Mouse (Mus musculus) G1E-ER4 (cell line): ENCODE measurements around the gene Polr1d. TPM values are rescaled to one million over a fixed set of nuclear protein-coding genes. Genes with fewer than 3 reads are reported as not detected.

ENCODE experiments used
- GATA1 ChIP-seq: IDR thresholded peaks from one replicate; pipeline ENCODE4 v1.8.0; 2012; ENCODE audit warnings: low read length, inconsistent platforms
- polyA plus RNA-seq: library from polyadenylated mRNA; stranded (reverse); fragments of >175 nt; gene quantifications from 2 replicates; pipeline ENCODE4 v1.2.3, GENCODE M21; 2012

The Polr1d gene
- polyA plus RNA-seq, 1 experiment, result 160 TPM

DNA sequence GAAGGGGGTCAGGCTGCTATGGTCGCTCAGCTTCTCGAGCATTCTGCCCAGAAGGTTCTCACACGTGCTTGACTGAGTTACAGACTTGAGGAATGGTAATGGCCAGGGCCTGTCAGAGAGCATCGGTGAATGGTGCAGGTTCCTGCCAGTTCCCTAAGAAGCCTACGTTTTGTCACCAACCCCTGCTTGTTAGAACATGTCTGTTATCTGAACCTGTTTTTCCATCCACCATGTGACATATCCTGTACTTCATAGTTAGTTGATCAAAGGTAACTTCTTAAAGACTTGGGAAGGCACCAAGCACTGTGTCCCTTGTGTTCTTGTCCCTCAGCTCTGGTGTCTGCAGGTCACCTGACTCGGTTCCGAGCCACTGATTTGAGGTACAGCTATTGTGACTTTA lies 21.8 kb downstream of the Polr1d start:
- no peak for TF ChIP-seq GATA1

DNA sequence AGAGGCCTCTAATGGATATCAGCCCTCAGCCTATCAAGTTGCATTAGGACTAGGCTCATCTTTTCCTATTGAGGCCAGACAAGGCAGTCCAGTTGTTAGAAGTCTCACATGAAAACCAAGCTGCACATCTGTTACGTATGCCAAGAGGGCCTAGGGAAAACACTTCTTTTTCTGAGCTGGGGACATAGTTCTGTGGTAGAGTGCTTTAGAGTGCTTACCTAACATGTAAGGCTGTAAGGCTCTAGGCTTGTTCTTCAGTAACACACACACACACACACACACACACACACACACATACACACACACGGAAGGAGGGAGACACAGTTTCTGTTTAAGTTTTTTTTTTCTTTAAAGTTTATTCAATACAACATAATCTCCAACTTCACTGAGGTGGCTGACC lies 23.3 kb downstream of the Polr1d start:
- TF ChIP-seq GATA1, result no peak

DNA sequence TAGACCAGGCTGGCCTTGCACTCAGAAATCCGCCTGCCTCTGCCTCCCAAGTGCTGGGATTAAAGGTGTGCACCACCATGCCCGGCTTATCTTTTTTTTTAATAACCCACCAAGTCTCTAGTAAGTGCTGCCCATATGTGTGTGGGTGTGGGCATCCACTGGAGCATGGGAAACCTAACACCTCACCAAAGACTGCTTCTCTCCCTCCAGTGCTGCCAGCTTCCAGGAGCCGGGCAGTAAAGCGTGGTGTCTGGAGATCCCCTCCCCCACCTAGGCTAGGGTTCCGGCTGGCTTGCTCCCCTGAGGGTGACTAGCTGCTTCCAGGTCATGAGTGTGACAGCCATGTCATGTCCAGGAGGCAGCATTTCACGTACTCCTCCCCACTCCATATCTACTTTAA lies 25.4 kb downstream of the Polr1d start:
- TF ChIP-seq GATA1, result no peak

DNA sequence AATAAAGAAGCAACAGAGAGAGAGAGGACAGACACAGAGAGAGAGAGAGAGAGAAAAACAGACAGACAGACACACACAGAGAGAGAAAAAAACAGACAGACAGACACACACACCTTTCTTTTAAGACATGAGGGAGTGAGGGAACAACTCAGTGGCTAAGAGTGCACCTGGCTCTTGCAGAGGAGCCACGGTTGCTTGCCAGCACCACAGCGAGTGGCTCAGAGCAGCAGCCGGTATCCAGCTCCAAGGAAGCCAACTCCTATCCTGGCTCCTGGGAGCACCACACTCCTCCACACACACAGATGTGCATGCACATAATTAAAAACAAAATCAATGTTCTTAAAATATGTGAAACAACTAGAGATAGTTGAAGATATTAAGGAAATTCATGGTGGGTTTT lies 30.4 kb downstream of the Polr1d start:
- no peak for TF ChIP-seq GATA1

DNA sequence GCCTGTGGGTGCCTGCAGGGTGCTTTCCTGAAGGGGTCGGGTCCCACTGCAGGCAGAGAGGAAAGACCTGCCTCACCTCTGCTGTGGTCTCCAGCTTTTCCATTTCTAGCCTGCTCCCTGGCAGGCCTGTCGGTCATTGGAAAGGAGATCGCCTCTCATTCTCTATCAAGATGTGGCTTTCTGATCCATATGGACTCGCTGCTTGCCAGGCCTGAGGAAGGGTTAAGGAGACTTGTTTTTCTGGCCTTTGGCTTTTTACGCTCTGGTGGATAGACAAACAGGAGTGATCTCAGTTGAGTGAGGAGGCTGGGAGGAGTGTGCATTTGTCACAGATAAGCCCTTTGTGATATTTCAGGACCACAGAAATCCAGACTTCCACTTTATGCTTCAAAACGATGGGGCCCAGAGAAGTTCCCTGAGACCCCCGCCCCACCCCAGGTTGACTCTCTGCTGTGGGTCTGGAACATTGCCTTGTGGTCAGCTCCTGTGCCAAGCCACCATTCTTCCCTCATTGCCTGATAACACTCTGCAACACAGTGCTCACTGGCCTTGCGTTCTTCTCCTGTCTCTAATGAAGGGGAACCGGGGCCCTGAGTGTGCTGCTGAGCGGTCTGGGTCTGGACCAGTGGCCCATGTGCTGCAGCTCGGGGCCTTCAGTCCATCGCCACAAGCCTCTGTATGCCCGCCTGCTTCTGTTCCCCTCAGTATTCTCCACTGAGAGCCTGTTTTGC lies 32.2 kb downstream of the Polr1d start:
- TF ChIP-seq GATA1, result no peak

DNA sequence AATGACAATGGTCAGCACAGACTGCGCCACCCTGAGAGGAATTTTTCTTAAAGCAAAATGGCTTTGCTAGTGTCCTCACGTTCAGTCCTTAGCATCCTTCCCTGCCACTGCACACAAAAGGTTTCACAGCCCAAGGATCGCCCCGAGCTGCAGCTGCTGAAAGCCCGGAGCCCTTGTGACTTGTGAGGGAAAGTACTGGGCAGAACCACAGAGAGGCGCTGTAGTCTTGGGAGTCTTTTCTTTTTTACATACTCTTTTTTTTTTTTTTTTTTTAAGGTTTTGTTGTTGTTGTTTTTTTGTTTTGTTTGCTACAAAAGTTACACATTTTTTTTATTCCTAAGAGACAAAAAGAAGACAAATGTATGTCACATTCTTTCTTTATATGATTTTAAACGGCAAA lies 37.9 kb downstream of the Polr1d start:
- no peak for TF ChIP-seq GATA1

DNA sequence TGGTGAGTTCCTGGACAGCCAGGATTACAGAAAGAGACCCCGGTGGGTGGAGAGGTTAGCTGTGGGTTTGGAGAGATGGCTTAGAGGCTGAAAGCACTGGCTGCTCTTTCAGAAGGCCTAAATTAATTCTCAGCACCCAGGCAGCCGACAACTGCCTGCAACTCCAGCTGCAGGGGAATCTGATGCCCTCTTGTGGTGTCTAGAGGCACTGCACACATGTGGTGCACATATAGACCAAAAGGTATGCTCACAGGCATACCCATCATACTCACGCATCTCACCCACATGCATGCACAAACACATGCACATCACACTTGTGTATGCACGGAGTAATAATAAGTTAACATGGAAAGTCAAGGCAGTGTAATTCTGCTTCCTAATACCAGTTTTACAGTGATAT lies 38.8 kb downstream of the Polr1d start:
- TF ChIP-seq GATA1, result no peak

DNA sequence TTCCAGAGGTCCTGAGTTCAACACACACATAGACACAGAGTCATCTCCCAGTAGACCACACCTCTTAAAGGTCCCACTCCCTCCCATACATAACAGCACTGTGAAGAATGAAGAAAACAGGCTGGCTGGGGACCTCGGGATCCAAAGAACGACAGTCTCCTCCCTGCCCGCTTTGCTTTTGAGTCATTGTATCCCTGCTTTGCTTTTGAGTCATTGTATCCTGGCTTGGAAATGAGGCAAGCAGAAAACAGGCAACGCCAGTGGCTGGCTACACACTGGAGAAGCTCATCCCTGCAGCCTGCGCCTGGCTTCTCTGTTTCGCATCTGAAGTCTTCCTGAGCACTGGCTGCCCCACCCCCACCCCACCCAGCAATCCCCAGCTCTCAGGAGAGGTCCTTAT lies 40.2 kb downstream of the Polr1d start:
- no peak for TF ChIP-seq GATA1

DNA sequence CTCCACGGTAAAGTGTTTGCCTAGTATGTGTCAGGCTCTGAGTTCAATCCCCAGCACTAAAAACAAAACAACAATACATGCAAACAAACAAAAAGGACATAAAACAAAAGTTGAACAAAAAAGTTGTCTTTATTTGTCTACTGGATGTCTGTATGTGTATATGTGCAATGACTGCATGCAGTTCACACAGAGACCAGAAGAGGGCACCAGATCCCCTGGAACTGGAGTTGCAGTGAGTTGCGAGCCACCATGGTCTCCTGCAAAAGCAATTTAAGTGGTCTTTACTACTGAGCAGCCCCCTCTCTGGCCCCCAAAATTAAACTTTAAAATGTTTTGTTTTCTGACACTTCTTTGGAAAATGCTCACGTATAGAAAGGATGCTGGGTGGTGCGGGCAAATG lies 44.3 kb downstream of the Polr1d start:
- no peak for TF ChIP-seq GATA1

DNA sequence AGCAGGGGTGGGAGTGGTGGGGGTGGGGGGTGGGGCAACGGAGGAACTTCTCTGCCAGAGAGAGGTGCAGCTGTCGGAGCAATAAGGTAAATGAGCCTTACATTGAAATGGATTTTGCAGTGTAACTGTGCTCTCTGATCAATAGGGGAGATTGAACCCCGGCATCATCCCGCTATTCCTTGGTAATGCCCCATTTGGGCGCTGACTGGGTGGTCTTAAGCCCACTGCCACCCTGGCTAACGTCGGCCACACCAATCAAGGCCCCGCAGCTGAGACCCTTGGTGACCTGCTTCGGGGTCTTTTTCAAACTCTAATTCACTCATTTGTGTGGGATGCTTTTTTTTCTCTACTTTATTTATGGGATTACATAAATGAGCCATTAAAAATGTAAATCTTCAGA lies 47.9 kb downstream of the Polr1d start:
- TF ChIP-seq GATA1, result no peak

DNA sequence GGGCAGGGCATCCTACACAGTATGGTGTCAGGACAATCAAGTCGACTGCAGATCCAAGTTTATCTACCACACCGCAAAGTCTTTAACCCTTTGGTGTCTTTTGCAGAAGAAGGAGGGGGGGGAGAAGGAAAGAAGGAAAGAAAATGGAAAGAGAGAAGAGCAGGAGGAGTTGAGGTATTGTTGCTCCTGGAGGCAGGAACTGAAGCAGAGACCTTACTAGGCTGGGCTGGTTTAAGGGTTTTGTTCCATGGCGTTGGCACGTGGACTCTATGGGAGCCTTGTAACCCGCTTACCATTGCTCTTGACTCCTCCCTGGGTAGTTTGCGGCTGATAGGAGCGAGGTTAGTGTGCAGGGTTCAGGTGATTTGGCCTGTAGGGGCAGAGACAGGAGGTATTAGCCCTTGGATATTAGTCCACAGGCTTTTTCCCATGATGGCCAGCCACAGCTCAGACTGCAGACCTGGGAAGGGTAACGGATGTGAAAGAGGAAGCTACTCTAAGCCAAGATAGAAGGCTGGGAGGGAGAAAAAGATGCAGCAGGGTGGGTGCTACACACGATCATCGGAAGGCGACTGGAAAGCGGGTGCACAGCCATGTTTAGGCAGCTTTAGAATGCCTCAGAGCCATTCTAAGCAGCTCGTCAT lies 48.8 kb downstream of the Polr1d start:
- TF ChIP-seq GATA1, result no peak

DNA sequence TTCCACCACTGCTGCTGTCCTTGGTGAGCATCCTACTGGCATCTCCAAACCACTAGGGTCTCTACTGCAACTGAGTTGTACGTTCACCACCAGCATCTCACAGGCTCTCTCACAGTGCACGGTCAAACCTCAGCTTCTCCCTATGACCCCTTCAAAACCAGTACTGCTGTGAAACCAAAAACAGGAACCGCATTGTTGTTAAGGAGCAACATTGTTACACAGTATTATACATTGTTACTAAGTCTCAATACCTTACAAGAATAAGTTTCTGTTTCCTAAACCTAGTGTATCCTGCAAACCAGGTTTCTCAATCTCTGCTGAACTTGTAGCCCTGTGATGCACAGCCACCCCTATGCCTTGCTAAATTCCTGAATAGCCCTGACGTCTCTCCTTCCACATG lies 51.0 kb downstream of the Polr1d start:
- no peak for TF ChIP-seq GATA1

DNA sequence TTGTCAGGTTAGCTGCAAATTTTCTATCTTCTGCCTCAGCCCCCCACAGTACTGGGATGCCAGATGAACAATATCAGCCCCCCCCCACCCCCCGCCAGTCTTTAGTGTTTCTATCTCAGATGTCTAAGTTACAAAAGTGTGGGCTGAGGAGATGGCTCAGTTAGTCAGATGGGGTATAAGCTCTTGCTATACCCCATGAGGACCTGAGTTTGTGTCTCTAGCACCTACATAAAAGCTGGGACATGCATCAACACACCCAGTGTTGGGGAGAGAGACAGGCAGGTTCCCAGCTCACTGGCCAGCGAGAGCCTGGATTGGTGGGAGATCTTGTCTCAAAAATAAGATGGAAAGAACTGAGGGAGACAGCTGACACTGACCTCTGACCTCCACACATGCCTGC lies 52.6 kb downstream of the Polr1d start:
- no peak for TF ChIP-seq GATA1

DNA sequence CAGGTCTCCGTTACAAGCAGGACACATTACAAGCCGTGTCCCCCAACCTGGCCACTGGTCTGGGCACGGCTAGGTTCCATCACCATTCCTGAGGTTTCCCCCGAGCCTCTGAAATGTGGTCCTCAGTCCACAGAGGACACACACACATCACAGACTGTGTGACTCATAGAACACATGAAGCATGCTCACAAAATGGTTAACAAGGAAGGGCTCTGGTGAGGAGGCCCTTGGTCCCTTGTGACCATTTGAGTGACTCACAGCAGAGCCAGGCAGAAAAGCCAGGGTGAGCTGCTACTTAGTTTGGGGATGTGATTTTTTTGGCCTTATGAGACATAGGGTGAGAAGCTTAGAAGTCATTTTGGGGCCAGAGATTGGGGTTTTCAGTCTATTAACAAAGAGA lies 55.1 kb downstream of the Polr1d start:
- TF ChIP-seq GATA1, result no peak

DNA sequence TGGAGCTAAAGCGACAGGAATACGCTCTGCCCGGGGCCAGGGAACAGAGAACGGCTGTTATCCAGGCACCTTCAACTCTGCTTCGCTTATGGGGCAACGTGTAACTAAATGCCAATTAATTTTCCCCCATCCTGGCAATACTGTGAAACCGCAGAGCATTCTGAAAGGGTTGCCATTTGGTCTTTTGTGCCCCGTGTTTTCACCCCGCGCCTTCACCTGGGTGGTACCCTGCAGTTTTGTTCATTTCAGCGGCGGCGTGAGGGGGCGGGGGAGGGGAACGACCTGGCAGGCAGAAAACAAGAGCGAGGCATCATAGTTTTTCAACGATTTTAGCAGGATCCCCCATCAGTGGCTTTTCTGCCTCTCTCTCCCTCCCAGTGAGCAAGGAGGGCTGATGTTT lies 56.8 kb downstream of the Polr1d start:
- TF ChIP-seq GATA1, result no peak

DNA sequence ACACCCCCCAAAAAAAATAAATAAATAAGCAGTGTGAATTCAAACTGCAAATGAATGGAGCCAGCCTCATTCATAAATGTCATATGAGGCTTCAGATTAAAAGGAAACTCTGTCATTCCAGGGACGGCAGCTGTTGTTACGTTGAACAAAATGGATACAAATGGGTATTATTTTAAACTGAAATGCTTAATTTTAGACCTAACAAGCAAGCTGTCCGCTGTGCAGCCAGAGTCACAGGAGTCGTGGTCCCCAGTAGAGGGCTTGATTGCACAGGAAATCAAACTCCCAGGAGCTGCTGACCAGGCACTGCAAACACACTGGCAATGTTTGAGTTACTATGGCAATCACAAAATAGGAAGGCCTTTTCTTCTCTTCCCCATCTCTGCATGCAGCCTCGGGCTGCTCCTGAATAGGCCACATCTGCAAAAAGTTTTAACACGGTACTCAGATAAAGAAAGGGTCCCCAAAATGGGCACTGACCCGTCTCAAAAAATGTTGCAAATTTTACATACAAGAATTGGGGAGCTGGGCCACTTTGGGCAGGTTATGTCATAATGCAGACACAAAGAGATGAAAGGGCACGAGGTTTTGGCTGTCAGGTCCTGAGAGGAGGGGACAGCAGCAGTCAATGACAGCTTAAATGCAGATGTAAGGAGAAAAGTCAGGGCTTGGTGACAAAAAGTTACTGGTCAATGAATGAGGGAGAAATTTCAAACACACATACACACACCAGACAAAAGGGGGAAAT lies 57.7 kb downstream of the Polr1d start:
- TF ChIP-seq GATA1, result no peak

DNA sequence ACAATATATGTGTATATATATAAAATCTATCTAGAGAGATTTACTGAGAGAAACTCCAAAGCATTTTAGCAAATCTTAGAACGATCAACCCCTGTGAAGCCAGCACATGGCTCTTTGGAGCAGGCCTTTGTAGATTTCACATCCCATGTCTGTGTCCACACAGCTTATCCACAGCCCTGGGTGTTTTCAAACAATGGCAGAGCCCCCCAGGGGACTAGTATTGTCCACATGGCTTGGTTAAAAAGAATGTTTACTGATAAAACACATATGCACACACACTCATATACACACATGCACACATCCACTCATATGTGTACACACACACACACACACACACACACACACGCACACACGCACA lies 58.2 kb downstream of the Polr1d start:
- TF ChIP-seq GATA1, result no peak
